Mouse (Mus musculus) hindbrain, embryonic 12.5 days (tissue): ENCODE data around the gene Gm17657. TPM values are rescaled to one million over a fixed set of nuclear protein-coding genes. Genes with fewer than 3 reads are reported as not detected.
"Not testable (repeated sequence)": the region's sequence is repeated elsewhere in the genome, so short reads cannot be mapped to it uniquely, and the experiment has no call there.

Experiments
- ATAC-seq: fragments of 200-750 bp; cut with Nextera tagmentation; 2 replicates; pipeline ENCODE4 v1.8.0; 2017; ENCODE audit warnings: moderate TSS enrichment; ENCODE audit not compliant: low FRiP score
- H3K27ac ChIP-seq: fragments of 300-500 bp; sonication (generic); 2 replicates; pipeline ENCODE4 v1.5.1; 2016; ENCODE audit warnings: mild to moderate bottlenecking
- H3K27me3 ChIP-seq: fragments of 300-500 bp; sonication (generic); 2 replicates; pipeline ENCODE4 v1.6.1; 2016; ENCODE audit warnings: mild to moderate bottlenecking
- H3K36me3 ChIP-seq: fragments of 300-500 bp; sonication (generic); 2 replicates; pipeline ENCODE4 v1.6.1; 2016; ENCODE audit warnings: mild to moderate bottlenecking
- H3K4me1 ChIP-seq: fragments of 300-500 bp; sonication (generic); 2 replicates; pipeline ENCODE4 v1.6.1; 2016
- H3K4me2 ChIP-seq: fragments of 300-500 bp; sonication (generic); replicated peaks from 2 replicates; pipeline ENCODE4 v1.6.1; 2016; ENCODE audit warnings: mild to moderate bottlenecking
- H3K4me3 ChIP-seq: fragments of 300-500 bp; sonication (generic); 2 replicates; pipeline ENCODE4 v1.5.1; 2016; ENCODE audit warnings: mild to moderate bottlenecking
- H3K9ac ChIP-seq: fragments of 300-500 bp; sonication (generic); 2 replicates; pipeline ENCODE4 v1.6.1; 2016; ENCODE audit warnings: mild to moderate bottlenecking, moderate library complexity
- H3K9me3 ChIP-seq: fragments of 300-500 bp; sonication (generic); replicated peaks from 2 replicates; pipeline ENCODE4 v1.6.1; 2016; ENCODE audit warnings: mild to moderate bottlenecking
- WGBS: fragments of 180-500 bp; shearing (Covaris S2); methylation state at CpG from one replicate; pipeline ENCODE4 v1.1.7; 2016; 5-methylcytosine and 5-hydroxymethylcytosine counted together
- polyA plus RNA-seq: library from polyadenylated mRNA; unstranded; fragments of >200 nt; fragmentation: Nextera tagmentation; extraction: Ambion mirVana; gene quantifications from 2 replicates; pipeline ENCODE4 v1.2.1, GENCODE M21; 2016

Gm17657 gene
- polyA plus RNA-seq, 1 experiment from 2014 or later: not detected

DNA sequence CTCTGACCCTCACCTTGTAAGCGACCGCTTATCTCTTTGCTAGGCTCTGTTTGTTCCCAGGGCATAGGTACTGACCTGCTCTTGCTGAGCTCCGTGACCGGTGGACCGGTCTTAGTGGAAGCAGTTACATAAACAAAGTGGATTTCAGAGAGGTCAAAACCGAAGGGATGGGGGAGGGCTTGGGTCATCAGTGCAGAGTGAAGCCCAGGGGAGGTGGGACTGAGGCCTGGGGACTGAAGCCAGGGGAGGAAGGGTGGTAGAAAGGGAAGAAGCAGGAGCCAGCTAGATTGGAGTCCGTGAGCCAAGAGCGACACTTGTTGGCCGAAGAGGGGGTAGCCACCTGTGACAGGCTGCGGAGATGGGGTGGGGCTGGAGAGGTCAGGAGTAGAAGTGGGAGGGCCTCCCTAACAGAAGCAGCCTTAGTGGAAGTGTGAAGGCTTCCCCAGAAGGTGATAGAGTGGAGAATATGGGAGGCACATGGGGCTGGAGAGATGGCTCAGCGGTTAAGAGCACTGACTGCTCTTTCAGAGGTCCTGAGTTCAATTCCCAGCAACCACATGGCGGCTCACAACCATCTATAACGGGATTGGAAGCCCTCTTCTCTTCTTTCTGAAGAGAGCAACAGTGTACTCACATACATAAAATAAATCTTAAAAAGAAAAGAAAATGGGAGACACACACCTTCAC, 36.3 kb downstream of the Gm17657 start:
- 0 out of 2 replicates have a peak, but pooled peaks have one; percentile 11 for ATAC-seq
- 36% methylated on average over 13 of the region's 13 CpGs for WGBS
- no peaks in the 10 kb centered on the region for H3K9me3 ChIP-seq
- H3K27me3 ChIP-seq: no peaks in the 10 kb centered on the region
- H3K9ac ChIP-seq: no peak overlapping the region
- H3K4me2 ChIP-seq: no peak overlapping the region
- no peak overlapping the region for H3K4me3 ChIP-seq
- no peaks in the 10 kb centered on the region for H3K36me3 ChIP-seq
- no peak overlapping the region for H3K27ac ChIP-seq
- no peaks in the 10 kb centered on the region for H3K4me1 ChIP-seq

DNA sequence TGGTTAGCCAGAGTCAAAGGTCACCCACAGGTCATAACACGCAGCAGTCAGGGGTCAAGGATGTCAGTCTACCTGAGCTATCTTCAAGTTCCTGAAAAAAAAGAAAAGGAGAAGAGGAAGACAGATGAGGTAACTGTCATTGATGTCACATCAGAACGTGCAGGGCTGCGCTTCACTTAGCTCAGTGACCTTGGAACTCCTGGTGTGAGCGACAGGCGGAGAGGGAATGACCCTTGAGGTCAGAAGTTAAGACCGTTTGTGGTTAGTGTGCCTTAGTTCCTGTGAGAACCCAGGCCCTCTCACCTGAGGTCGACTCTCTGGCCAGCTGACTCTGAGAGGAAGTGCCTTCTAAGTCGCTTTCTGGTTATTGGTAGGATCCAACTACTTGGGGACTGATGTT, 38.7 kb downstream of the Gm17657 start:
- no peak overlapping the region for H3K4me2 ChIP-seq
- H3K36me3 ChIP-seq: no peaks in the 10 kb centered on the region
- H3K27me3 ChIP-seq: no peaks in the 10 kb centered on the region
- ATAC-seq: no peak
- H3K9ac ChIP-seq: no peak overlapping the region
- no peak overlapping the region for H3K27ac ChIP-seq
- H3K4me1 ChIP-seq: no peaks in the 10 kb centered on the region
- WGBS: 59% methylated on average over 8 of the region's 8 CpGs
- no peak overlapping the region for H3K4me3 ChIP-seq
- no peaks in the 10 kb centered on the region for H3K9me3 ChIP-seq

DNA sequence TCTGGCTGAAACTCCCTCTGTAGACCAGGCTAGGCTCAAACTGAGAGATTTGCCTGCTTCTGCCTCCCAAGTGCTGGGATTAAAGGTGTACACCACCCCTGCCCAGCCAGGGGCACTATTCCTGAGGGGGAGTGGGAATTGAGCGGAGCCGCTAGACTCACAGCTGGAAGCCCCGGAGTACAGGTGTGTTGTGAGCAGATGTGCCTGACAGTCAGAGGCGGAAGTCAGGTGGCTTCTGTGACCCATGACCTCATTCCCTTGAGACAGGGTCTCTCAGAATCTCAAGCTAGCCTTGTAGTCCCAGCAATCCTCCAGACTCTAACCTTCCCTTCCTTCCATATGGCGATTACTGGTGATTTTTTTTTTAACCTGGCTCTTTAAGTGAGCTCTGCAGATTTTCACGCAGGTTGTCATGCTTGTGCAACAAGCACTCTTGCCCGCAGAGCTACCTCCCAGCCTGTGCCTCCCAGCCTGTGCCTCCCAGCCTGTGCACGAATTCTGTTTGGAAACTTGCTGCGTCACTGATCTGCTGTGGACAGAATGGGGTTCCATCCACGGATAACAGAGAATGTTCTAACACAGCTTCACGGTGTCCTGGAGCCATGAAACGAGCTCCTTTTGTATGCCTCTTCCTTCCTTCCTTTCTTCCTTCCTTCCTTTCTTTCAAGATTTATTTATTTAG, 40.4 kb downstream of the Gm17657 start:
- Histone ChIP-seq H3K27ac (no peak overlapping the region), H3K4me2 (no peak overlapping the region), H3K9me3 (no peaks in the 10 kb centered on the region), H3K27me3 (no peaks in the 10 kb centered on the region), H3K4me1 (no peaks in the 10 kb centered on the region), H3K9ac (no peak overlapping the region), H3K4me3 (no peak overlapping the region), H3K36me3 (no peaks in the 10 kb centered on the region)
- 80% methylated on average over 12 of the region's 12 CpGs for WGBS
- no peak for ATAC-seq

DNA sequence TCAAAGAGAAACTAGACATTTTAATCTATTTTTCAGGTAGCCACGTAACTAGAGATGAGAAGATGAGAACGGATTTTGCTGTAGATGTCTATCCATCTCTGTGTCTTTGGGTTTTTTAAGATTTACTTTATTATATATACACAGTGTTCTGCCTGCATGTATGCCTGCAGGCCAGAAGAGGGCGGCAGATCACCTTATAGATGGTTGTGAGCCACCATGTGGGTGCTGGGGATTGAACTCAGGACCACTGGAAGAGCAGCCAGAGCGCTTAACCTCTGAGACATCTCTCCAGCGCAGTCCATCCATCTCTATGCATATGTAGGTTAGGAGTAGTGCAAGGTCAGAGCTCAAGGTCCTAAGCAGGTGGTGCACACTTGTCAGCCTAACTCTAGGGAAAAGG, 45.7 kb downstream of the Gm17657 start:
- Histone ChIP-seq H3K4me2 (no peak overlapping the region), H3K27me3 (peaks cover 6% of the 10 kb centered on the region; the same call in 1 of the 2 replicates), H3K4me1 (no peaks in the 10 kb centered on the region), H3K9me3 (no peaks in the 10 kb centered on the region), H3K27ac (no peak overlapping the region), H3K36me3 (no peaks in the 10 kb centered on the region), H3K4me3 (no peak overlapping the region), H3K9ac (no peak overlapping the region)
- WGBS: 75% methylated on average over 5 of the region's 5 CpGs
- ATAC-seq: no peak

DNA sequence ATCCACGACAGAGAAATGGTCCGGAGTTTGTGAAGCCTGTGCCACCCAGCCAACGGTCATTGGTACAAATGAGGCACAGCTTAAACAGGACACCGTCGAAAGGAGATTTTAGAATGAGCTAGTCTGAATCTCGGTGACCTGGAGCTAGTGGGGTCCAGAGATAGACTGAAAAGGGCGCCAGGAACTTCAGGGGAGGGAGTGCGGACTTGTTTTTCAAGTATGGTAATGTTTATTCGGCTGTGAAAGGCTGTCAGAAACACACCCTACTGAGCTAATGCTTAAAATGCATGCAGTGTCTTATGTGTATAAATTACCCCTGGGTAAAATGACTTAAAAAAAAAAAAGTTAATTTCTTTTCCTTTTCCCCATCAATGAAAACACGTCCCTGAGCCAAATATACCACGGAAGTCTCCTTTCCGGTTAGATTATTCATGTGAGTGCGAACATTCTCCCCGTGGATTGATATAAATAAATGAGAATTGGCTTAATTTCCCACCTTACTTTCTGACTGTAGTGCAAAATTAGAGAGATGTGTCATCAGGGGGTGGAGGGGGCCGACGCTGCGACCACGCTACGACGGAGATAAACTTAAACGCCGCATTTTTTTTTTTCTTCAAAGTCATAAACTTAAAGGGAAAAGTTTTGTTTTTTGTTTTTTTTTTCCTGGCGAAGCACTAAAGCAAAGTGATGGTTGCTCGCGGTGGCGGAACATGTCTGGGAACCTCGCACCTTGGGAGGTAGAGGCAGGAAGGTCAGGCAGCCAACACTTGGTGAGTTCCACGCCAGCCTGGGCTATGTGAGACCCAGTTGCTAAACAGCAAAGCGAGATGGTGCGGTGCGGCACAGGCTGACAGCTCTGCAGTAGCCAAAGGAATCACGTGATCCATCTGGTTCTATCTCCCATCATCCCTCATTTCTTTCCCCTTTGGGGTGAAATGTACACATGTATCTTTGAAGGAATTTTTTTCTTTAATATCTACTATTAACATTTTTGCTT, 46.5 kb downstream of the Gm17657 start:
- Histone ChIP-seq H3K36me3 (no peaks in the 10 kb centered on the region), H3K27me3 (peaks cover 6% of the 10 kb centered on the region; the same call in 1 of the 2 replicates), H3K4me3 (no peak overlapping the region), H3K9ac (no peak overlapping the region), H3K27ac (no peak overlapping the region), H3K4me1 (no peaks in the 10 kb centered on the region), H3K9me3 (no peaks in the 10 kb centered on the region), H3K4me2 (peak overlapping the region; percentile 15)
- WGBS: 16% methylated on average over 32 of the region's 32 CpGs
- no peak for ATAC-seq

DNA sequence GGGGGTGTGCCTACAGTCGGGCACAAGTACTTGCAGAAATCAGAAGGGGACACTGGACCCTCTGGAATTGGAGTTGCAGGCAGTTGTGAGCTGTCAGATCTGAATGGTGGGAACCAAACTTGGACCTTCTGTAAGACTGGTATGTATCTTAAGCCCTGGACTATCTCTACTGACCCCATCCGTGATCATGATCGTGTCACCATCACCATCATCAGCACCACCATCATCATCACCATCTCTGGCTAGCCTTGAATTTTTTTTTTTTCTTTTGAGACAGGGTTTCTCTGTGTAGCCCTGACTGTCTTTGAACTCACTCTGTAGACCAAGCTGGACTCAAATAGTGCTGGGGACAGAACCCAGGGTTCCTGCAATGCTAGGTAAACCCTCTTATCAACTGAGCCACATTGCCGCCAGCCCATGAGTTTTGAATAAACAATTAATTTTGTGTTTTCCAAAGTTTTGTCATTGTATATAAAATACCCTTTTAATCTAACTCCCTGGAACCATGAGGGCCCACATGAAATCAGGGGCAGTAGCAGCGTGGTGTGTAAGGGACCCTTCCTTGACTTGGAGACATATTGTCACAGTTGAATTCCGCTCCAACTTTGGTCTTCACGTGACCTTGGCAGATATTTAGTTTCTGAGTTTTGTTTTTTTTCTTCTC, 47.3 kb downstream of the Gm17657 start:
- Histone ChIP-seq H3K4me3 (no peak overlapping the region), H3K9ac (no peak overlapping the region), H3K27ac (no peak overlapping the region), H3K36me3 (no peaks in the 10 kb centered on the region), H3K4me1 (no peaks in the 10 kb centered on the region), H3K9me3 (no peaks in the 10 kb centered on the region), H3K27me3 (peaks cover 6% of the 10 kb centered on the region; the same call in 1 of the 2 replicates), H3K4me2 (no peak overlapping the region)
- 77% methylated on average over 7 of the region's 7 CpGs for WGBS
- no peak for ATAC-seq

DNA sequence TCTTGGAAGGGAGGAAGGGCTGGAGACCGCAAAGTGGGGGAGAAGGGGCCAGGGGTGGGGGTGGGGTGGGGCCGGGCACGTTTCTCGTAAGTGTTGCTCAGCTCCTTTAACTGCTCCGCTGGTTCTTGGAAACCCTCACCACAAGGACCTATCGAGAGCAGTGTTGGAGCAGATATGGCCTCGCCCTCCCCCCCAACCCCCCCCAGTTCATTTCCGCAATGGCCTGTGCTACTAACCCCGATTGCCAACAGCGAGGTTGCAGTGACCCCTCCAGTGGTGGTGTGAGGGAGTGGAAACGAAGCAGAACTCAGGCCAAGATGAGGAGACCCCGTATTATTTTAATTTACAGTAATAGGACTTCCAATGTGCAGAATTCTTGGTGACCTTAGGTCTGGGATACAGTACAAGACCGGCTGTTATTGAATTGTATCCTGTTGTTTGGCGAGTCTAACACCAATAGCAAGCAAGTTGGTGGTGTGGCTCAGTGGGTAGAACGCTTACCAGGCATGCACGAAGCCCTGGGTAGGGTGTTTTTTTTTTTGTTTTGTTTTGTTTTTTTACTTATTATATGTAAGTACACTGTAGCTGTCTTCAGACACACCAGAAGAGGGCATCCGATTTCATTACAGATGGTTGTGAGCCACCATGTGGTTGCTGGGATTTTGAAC, 48.5 kb downstream of the Gm17657 start:
- Histone ChIP-seq H3K4me3 (no peak overlapping the region), H3K9ac (no peak overlapping the region), H3K4me2 (no peak overlapping the region), H3K27me3 (peaks cover 6% of the 10 kb centered on the region; the same call in 1 of the 2 replicates), H3K27ac (no peak overlapping the region), H3K36me3 (peaks cover 2% of the 10 kb centered on the region; the same call in 1 of the 2 replicates), H3K9me3 (no peaks in the 10 kb centered on the region), H3K4me1 (no peaks in the 10 kb centered on the region)
- ATAC-seq: no peak
- WGBS: 75% methylated on average over 17 of the region's 17 CpGs

DNA sequence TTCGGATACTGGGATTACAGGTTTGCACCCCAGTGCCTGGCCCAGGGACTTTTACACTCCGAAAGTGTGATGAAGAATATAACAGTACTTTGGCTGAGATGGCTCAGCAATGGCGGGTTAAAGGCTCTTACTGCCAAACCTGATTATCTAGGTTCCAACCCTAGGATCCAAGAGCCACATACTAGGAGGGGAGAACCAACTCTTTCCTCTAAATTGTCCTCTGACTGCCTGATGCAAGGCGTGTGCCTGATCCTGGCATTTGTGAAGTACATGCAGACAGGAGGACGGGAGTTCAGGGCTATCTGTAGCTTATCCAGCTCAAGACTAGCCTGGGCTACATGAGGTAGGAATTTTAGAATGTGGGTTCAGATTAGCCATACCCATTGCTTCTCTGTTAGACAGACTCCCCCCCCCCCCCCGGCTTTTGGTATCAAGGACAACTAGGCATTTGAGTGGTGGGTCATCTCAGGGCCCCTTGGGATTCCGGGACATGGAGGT, 49.1 kb downstream of the Gm17657 start:
- Histone ChIP-seq H3K27me3 (peaks cover 6% of the 10 kb centered on the region; the same call in 1 of the 2 replicates), H3K27ac (no peak overlapping the region), H3K9ac (no peak overlapping the region), H3K4me2 (no peak overlapping the region), H3K4me1 (no peaks in the 10 kb centered on the region), H3K9me3 (no peaks in the 10 kb centered on the region), H3K4me3 (no peak overlapping the region), H3K36me3 (peaks cover 2% of the 10 kb centered on the region; the same call in 1 of the 2 replicates)
- ATAC-seq: no peak
- WGBS: 76% methylated on average over 7 of the region's 7 CpGs

DNA sequence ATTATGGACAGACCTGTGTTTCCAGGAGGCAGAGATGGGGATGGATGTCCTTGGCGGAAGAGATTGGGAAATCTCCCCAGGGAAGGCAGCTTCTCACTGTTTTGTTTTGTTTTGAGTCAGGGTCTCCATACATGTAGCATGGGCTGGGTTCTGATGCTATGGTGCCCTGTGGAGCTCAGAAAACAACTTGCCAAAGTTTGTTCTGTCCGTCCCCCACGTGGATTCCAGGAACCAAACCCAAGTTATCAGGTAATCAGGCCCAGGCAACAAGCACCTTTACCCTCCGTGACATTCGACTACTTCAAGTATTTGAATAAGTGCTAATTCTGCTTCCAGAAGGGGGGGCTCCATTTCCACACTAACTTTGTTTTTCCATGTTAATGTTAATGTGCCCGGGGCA, 49.9 kb downstream of the Gm17657 start:
- Histone ChIP-seq H3K9ac (no peak overlapping the region), H3K4me1 (peaks cover 3% of the 10 kb centered on the region; the same call in 1 of the 2 replicates), H3K4me3 (no peak overlapping the region), H3K36me3 (peaks cover 5% of the 10 kb centered on the region), H3K27ac (no peak overlapping the region), H3K9me3 (no peaks in the 10 kb centered on the region), H3K27me3 (peaks cover 6% of the 10 kb centered on the region; the same call in 1 of the 2 replicates), H3K4me2 (no peak overlapping the region)
- 78% methylated on average over 6 of the region's 6 CpGs for WGBS
- no peak for ATAC-seq

DNA sequence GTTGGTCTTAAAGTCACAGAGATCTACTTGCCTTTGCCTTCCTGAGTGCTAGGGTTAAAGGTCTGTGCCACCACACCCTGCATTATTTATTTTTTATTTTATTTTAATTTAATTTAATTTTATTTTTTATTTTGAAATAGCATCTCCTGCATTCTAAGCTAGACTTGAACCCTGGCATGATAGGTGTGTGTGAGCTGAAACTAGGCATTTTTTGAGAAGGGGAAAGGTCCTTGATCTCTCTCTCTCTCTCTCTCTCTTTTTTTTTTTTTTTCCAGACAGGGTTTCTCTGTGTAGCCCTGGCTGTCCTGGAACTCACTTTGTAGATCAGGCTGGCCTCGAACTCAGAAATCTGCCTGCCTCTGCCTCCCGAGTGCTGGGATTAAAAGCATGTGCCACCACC, 50.5 kb downstream of the Gm17657 start:
- not testable (repeated sequence) for H3K4me3 ChIP-seq, H3K36me3 ChIP-seq, H3K4me1 ChIP-seq, H3K27me3 ChIP-seq, H3K27ac ChIP-seq, H3K9ac ChIP-seq, H3K9me3 ChIP-seq, H3K4me2 ChIP-seq, ATAC-seq
- WGBS: 96% methylated on average over 2 of the region's 2 CpGs

DNA sequence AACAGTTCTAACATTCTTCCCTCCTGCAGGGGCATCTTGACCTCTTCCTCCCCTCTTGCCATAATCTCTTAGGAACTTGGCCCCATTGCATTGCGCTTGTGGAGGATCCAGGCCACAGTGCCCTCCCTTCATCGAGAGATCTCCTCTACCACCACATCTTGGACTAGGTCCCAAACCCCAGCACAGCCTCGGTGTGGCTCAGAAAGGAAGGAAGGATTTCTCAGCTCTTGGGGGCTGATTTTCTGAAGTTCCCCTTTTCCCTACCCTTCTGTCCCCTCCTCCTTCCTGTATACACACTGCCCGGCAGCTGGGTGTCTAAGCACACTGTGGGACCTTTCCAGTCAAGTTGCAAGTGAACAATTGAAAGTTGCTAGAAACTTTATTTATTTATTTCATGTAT, 51.4 kb downstream of the Gm17657 start:
- no peak overlapping the region for H3K27ac ChIP-seq

More for the DNA sequence above, 51.4 kb downstream of the Gm17657 start:
- WGBS: 66% methylated on average over 4 of the region's 4 CpGs
- Histone ChIP-seq H3K4me1 (peaks cover 10% of the 10 kb centered on the region), H3K4me3 (no peak overlapping the region), H3K9ac (no peak overlapping the region), H3K36me3 (peaks cover 9% of the 10 kb centered on the region), H3K27me3 (0 out of 2 replicates have a peak, but pooled peaks cover 2% of the 10 kb centered on the region), H3K4me2 (no peak overlapping the region), H3K9me3 (no peaks in the 10 kb centered on the region)
- ATAC-seq: no peak
